Mouse (Mus musculus): ENCODE results near the gene Dzip1l. TPM values are rescaled to one million over a fixed set of nuclear protein-coding genes. Genes with fewer than 3 reads are reported as not detected.

The Dzip1l gene
- polyA plus RNA-seq, 1 experiment from 2014 or later, result 29.1 TPM

Other genes starting within 250 kb of the Dzip1l start
- gene Mras, start 192.1 kb upstream of the Dzip1l start, polyA plus RNA-seq (2015; fragmentation: Nextera tagmentation; extraction: Ambion mirVana), result 25.2 and 25.4 TPM in 2 replicates
- gene Nme9, start 178.0 kb upstream of the Dzip1l start, polyA plus RNA-seq (2015; fragmentation: Nextera tagmentation; extraction: Ambion mirVana), result 6.2 and 11.2 TPM in 2 replicates
- gene Armc8, start 60.6 kb upstream of the Dzip1l start, polyA plus RNA-seq (2015; fragmentation: Nextera tagmentation; extraction: Ambion mirVana), result 20.5 and 20.6 TPM in 2 replicates
- 23.4 and 27.2 TPM in 2 replicates for gene Dbr1, start 53.7 kb upstream of the Dzip1l start, polyA plus RNA-seq (2015; fragmentation: Nextera tagmentation; extraction: Ambion mirVana)
- gene A4gnt, start 17.0 kb upstream of the Dzip1l start, polyA plus RNA-seq (2015; fragmentation: Nextera tagmentation; extraction: Ambion mirVana), result not detected in 2 replicates
- gene Cldn18, start 87.8 kb downstream of the Dzip1l start, polyA plus RNA-seq (2015; fragmentation: Nextera tagmentation; extraction: Ambion mirVana), result not detected in 2 replicates
- gene Sox14, start 246.7 kb downstream of the Dzip1l start, polyA plus RNA-seq (2015; fragmentation: Nextera tagmentation; extraction: Ambion mirVana), result 0.29 and 0.41 TPM in 2 replicates

All from embryonic facial prominence, embryonic 15.5 days (tissue).